Mouse (Mus musculus) ES-Bruce4 (cell line): Measurements from ENCODE around the gene Atad2b. TPM values are rescaled to one million over a fixed set of nuclear protein-coding genes. Genes with fewer than 3 reads are reported as not detected.

Experiments
- H3K27ac ChIP-seq: 2 replicates; pipeline ENCODE4 v1.5.1; 2012; ENCODE audit warnings: low read length, inconsistent platforms; ENCODE audit not compliant: insufficient read depth
- H3K27me3 ChIP-seq: 2 replicates; pipeline ENCODE4 v1.6.1; 2012; ENCODE audit warnings: mild to moderate bottlenecking, low read length, inconsistent platforms; ENCODE audit not compliant: control insufficient read depth, poor library complexity, insufficient read depth, severe bottlenecking
- H3K36me3 ChIP-seq: 2 replicates; pipeline ENCODE4 v1.6.1; 2012; ENCODE audit warnings: inconsistent platforms, mild to moderate bottlenecking, low read length, moderate library complexity; ENCODE audit not compliant: control insufficient read depth, poor library complexity, insufficient read depth, severe bottlenecking
- H3K4me1 ChIP-seq: one replicate; pipeline ENCODE4 v1.8.1; 2011; ENCODE audit warnings: low read length; ENCODE audit not compliant: control insufficient read depth, insufficient read depth
- H3K4me3 ChIP-seq: 2 replicates; pipeline ENCODE4 v1.5.1; 2011; ENCODE audit warnings: low read depth, mild to moderate bottlenecking, low read length
- H3K9ac ChIP-seq: 2 replicates; pipeline ENCODE4 v1.6.1; 2012; ENCODE audit warnings: low read depth, mild to moderate bottlenecking, inconsistent platforms; ENCODE audit not compliant: poor library complexity, severe bottlenecking
- H3K9me3 ChIP-seq: replicated peaks from 2 replicates; pipeline ENCODE4 v1.6.1; 2012; ENCODE audit warnings: mild to moderate bottlenecking, low read length, inconsistent platforms; ENCODE audit not compliant: control insufficient read depth, poor library complexity, insufficient read depth, severe bottlenecking
- CTCF ChIP-seq: IDR thresholded peaks from one replicate; pipeline ENCODE4 v1.8.1; 2011; ENCODE audit warnings: low read depth, low read length
- EP300 ChIP-seq: IDR thresholded peaks from 2 replicates; pipeline ENCODE4 v1.6.1; 2011; ENCODE audit warnings: low read depth, low read length; ENCODE audit not compliant: insufficient read depth
- POLR2A ChIP-seq: IDR thresholded peaks from one replicate; pipeline ENCODE4 v1.8.1; 2011; ENCODE audit warnings: low read length; ENCODE audit not compliant: insufficient read depth
- polyA plus RNA-seq: library from polyadenylated mRNA; stranded (reverse); fragments of >200 nt; gene quantifications from 2 replicates; pipeline ENCODE4 v1.2.4, GENCODE M21; 2011; ENCODE audit warnings: low read depth; ENCODE audit not compliant: missing spikeins, insufficient read depth, insufficient read length

The Atad2b gene
- polyA plus RNA-seq, 1 experiment = 34.1 TPM

DNA sequence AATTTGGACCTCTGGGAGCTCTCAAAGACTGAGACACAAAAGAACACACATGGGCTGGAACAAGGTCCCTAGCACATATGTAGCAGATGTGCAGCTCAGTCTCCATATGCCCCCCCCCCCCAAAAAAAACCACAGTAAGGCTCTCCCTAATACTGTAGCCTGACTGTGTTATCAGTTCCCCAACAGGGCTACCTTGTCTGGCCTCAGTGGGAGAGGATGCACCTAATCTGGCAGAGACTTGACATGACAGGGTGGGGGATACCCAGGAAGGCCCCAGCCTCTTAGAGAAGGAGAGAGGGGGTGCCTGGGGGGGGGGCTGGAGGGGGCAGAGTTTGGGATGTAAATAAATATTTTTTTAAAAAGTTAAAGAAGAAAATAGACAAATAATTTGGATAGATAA, 28.4 kb upstream of the Atad2b start:
- H3K27ac ChIP-seq = no peak overlapping the region
- no peak overlapping the region for H3K4me3 ChIP-seq
- no peaks in the 10 kb centered on the region for H3K27me3 ChIP-seq
- peaks cover 47% of the 10 kb centered on the region for H3K36me3 ChIP-seq
- H3K9me3 ChIP-seq = no peaks in the 10 kb centered on the region
- H3K9ac ChIP-seq = no peak overlapping the region
- TF ChIP-seq CTCF (no peak), POLR2A (no peak), EP300 (no peak)
- no peaks in the 10 kb centered on the region for H3K4me1 ChIP-seq

DNA sequence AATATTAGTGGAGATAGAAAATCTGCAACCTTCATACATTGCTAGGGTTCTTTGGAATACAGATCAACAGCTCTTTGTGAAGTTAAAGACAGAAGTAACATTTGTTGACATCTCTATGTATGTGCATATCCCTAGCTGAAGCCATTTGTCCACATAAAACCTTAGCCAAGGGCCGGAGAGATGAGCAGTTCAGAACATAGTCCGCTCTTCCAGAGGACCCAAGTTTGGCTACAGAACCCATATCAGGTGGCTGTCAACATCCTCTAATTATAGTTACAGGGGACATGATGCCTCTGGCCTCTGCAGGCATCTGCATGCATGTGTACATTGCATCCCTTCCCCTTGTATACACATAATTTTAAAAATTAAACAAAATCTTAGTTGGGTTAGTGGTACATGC, 27.9 kb upstream of the Atad2b start:
- no peak overlapping the region for H3K27ac ChIP-seq
- peaks cover 51% of the 10 kb centered on the region for H3K36me3 ChIP-seq
- no peaks in the 10 kb centered on the region for H3K9me3 ChIP-seq
- no peak overlapping the region for H3K4me3 ChIP-seq
- TF ChIP-seq POLR2A (no peak), EP300 (no peak), CTCF (no peak)
- H3K4me1 ChIP-seq = no peaks in the 10 kb centered on the region
- no peaks in the 10 kb centered on the region for H3K27me3 ChIP-seq
- no peak overlapping the region for H3K9ac ChIP-seq

- Histone ChIP-seq H3K27ac (no peak overlapping the region), H3K27me3 (no peaks in the 10 kb centered on the region), H3K9ac (no peak overlapping the region), H3K9me3 (no peaks in the 10 kb centered on the region), H3K4me1 (no peaks in the 10 kb centered on the region), H3K4me3 (no peak overlapping the region), H3K36me3 (peaks cover 47% of the 10 kb centered on the region)
- TF ChIP-seq POLR2A (no peak), EP300 (no peak), CTCF (no peak)
Observed at GRCm38 (mm10) chr12:4889891-4890290, 27.3 kb upstream of the Atad2b start.

GRCm38 (mm10) chr12:4898024-4898423, 19.1 kb upstream of the Atad2b start:
- Histone ChIP-seq H3K27me3 (no peaks in the 10 kb centered on the region), H3K27ac (peak overlapping the region; percentile 85; the same call in 1 of the 2 replicates), H3K4me3 (no peak overlapping the region), H3K9ac (no peak overlapping the region), H3K4me1 (peaks cover 3% of the 10 kb centered on the region), H3K9me3 (no peaks in the 10 kb centered on the region), H3K36me3 (peaks cover 31% of the 10 kb centered on the region)
- TF ChIP-seq EP300 (0 out of 2 replicates have a peak, but pooled peaks have one; percentile 64), CTCF (no peak)

DNA sequence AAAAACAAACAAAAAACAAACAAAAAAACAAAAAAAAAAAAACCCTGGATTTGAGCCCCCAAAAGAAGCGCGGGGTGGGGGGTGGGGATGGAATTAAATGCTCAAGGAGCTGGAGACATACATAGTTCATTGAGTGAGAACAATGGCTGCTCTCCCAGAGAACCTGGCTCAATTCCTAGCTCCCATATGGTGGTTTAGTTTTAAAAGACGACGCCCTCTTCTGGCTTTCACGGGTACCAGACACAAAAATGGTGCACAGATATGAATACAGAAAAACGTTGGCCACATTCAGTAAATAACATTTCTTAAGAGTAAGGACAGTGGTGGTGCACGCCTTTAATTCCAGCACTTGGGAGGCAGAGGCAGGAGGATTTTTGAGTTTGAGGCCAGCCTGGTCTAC, 11.2 kb upstream of the Atad2b start:
- H3K4me1 ChIP-seq = peaks cover 1% of the 10 kb centered on the region
- peaks cover 16% of the 10 kb centered on the region for H3K36me3 ChIP-seq
- peak overlapping the region; percentile 50 for H3K4me3 ChIP-seq
- peak overlapping the region; percentile 93 for H3K9ac ChIP-seq
- no peaks in the 10 kb centered on the region for H3K27me3 ChIP-seq
- H3K27ac ChIP-seq = peak overlapping the region; percentile 50; the same call in 1 of the 2 replicates
- no peaks in the 10 kb centered on the region for H3K9me3 ChIP-seq
- TF ChIP-seq CTCF (no peak), EP300 (no peak), POLR2A (no peak)

GRCm38 (mm10) chr12:4906476-4906875, 10.7 kb upstream of the Atad2b start:
- peak overlapping the region; percentile 93 for H3K9ac ChIP-seq
- H3K4me3 ChIP-seq = peak overlapping the region; percentile 81
- H3K27ac ChIP-seq = peak overlapping the region; percentile 96
- no peaks in the 10 kb centered on the region for H3K27me3 ChIP-seq
- TF ChIP-seq POLR2A = no peak
- no peak for TF ChIP-seq EP300
- TF ChIP-seq CTCF = no peak
- peaks cover 11% of the 10 kb centered on the region for H3K36me3 ChIP-seq
- peaks cover 1% of the 10 kb centered on the region for H3K4me1 ChIP-seq
- no peaks in the 10 kb centered on the region for H3K9me3 ChIP-seq
